Mouse (Mus musculus) forebrain, embryonic 12.5 days (tissue): Measurements from ENCODE around the gene Ror2. TPM values are rescaled to one million over a fixed set of nuclear protein-coding genes. Genes with fewer than 3 reads are reported as not detected.

Source experiments
- ATAC-seq: fragments of 200-750 bp; cut with Nextera tagmentation; 2 replicates; pipeline ENCODE4 v1.8.0; 2017; ENCODE audit warnings: moderate TSS enrichment; ENCODE audit not compliant: low FRiP score
- H3K27ac ChIP-seq: fragments of 300-500 bp; sonication (generic); 2 replicates; pipeline ENCODE4 v1.5.1; 2016; ENCODE audit warnings: mild to moderate bottlenecking
- H3K27me3 ChIP-seq: fragments of 300-500 bp; sonication (generic); 2 replicates; pipeline ENCODE4 v1.6.1; 2016; ENCODE audit warnings: mild to moderate bottlenecking
- H3K36me3 ChIP-seq: fragments of 300-500 bp; sonication (generic); replicated peaks from 2 replicates; pipeline ENCODE4 v1.6.1; 2016; ENCODE audit warnings: mild to moderate bottlenecking
- H3K4me1 ChIP-seq: fragments of 300-500 bp; sonication (generic); 2 replicates; pipeline ENCODE4 v1.6.1; 2016
- H3K4me2 ChIP-seq: fragments of 300-500 bp; sonication (generic); 2 replicates; pipeline ENCODE4 v1.6.1; 2016; ENCODE audit warnings: mild to moderate bottlenecking, moderate library complexity
- H3K4me3 ChIP-seq: fragments of 300-500 bp; sonication (generic); replicated peaks from 2 replicates; pipeline ENCODE4 v1.5.1; 2016; ENCODE audit warnings: mild to moderate bottlenecking
- H3K9ac ChIP-seq: fragments of 300-500 bp; sonication (generic); 2 replicates; pipeline ENCODE4 v1.6.1; 2016; ENCODE audit warnings: mild to moderate bottlenecking
- H3K9me3 ChIP-seq: fragments of 300-500 bp; sonication (generic); 2 replicates; pipeline ENCODE4 v1.6.1; 2016
- WGBS: fragments of 180-500 bp; shearing (Covaris S2); methylation state at CpG from one replicate; pipeline ENCODE4 v1.1.7; 2016; 5-methylcytosine and 5-hydroxymethylcytosine counted together
- polyA plus RNA-seq: library from polyadenylated mRNA; unstranded; fragments of >200 nt; fragmentation: Nextera tagmentation; extraction: Ambion mirVana; gene quantifications from 2 replicates; pipeline ENCODE4 v1.2.1, GENCODE M21; 2016

The Ror2 gene
- polyA plus RNA-seq, 1 experiment from 2014 or later, result 18.5 TPM

- no peak overlapping the region for H3K4me2 ChIP-seq
- H3K4me1 ChIP-seq, result peaks cover 6% of the 10 kb centered on the region
- H3K27me3 ChIP-seq, result peaks cover 4% of the 10 kb centered on the region; the same call in 1 of the 2 replicates
- no peak overlapping the region for H3K9ac ChIP-seq
- no peaks in the 10 kb centered on the region for H3K9me3 ChIP-seq
- 85% methylated on average over 22 of the region's 22 CpGs for WGBS
- no peaks in the 10 kb centered on the region for H3K36me3 ChIP-seq
- ATAC-seq, result no peak
- no peak overlapping the region for H3K4me3 ChIP-seq
- H3K27ac ChIP-seq, result no peak overlapping the region
Measured at GRCm38 (mm10) chr13:53069076-53069690, 216.7 kb downstream of the Ror2 start.

- H3K27ac ChIP-seq, result no peak overlapping the region
- H3K4me2 ChIP-seq, result no peak overlapping the region
- no peaks in the 10 kb centered on the region for H3K36me3 ChIP-seq
- peaks cover 6% of the 10 kb centered on the region for H3K4me1 ChIP-seq
- no peaks in the 10 kb centered on the region for H3K9me3 ChIP-seq
- ATAC-seq, result no peak
- no peak overlapping the region for H3K9ac ChIP-seq
- 40% methylated on average over 8 of the region's 8 CpGs for WGBS
- no peak overlapping the region for H3K4me3 ChIP-seq
- peaks cover 4% of the 10 kb centered on the region; the same call in 1 of the 2 replicates for H3K27me3 ChIP-seq
Measured at GRCm38 (mm10) chr13:53068461-53068860, 217.5 kb downstream of the Ror2 start.

- Histone ChIP-seq H3K4me3 (no peak overlapping the region), H3K9me3 (no peaks in the 10 kb centered on the region), H3K9ac (no peak overlapping the region), H3K4me2 (no peak overlapping the region), H3K27me3 (peaks cover 4% of the 10 kb centered on the region; the same call in 1 of the 2 replicates), H3K27ac (no peak overlapping the region), H3K4me1 (peaks cover 6% of the 10 kb centered on the region), H3K36me3 (no peaks in the 10 kb centered on the region)
- ATAC-seq, result no peak
- WGBS, result 84% methylated on average over 11 of the region's 11 CpGs
Measured at GRCm38 (mm10) chr13:53067949-53068348, 218.0 kb downstream of the Ror2 start.

DNA sequence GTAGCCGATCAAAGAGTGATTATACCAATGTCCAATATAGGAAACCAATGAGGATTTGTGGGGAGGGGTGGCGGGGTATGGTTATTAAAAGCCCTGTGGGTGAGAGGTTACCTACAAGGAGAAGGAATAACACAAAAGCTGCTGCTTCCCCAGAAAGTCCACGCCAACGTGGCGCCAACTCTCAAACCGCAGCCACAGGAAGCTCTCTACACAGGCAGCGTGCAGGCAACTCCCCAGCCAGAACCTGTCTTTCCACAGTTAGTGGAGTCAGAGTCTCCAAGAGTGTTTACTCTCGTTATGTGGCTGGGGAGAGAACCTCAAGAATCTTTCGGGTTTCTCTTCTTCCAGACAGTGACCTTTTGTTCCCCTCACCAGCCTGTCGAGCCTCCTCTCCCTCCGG, 220.8 kb downstream of the Ror2 start:
- H3K36me3 ChIP-seq, result no peaks in the 10 kb centered on the region
- peaks cover 6% of the 10 kb centered on the region for H3K4me1 ChIP-seq
- no peak overlapping the region for H3K4me3 ChIP-seq
- H3K9ac ChIP-seq, result no peak overlapping the region
- no peaks in the 10 kb centered on the region for H3K9me3 ChIP-seq
- ATAC-seq, result no peak
- 85% methylated on average over 11 of the region's 11 CpGs for WGBS
- peaks cover 4% of the 10 kb centered on the region; the same call in 1 of the 2 replicates for H3K27me3 ChIP-seq
- H3K4me2 ChIP-seq, result no peak overlapping the region
- H3K27ac ChIP-seq, result no peak overlapping the region

DNA sequence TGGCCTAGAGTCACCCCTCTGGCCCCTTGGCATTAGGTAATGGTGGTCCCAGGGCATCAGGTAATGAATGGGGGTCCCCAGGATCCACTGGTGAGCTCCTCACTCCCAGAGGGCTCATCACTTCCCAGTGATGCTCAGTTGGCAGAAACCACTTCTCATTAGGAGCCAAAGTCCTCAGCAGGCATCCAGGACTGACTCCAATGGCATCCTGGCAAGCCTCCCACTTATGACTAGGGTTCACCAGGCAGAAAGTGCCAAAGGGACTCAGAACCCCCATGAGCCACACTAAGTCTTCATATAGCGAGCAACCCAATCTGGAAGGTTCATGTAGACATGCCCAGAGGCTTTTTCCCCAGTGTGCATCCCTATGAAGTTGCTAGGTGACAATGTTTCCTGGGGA, 221.2 kb downstream of the Ror2 start:
- Histone ChIP-seq H3K4me2 (no peak overlapping the region), H3K9ac (no peak overlapping the region), H3K36me3 (no peaks in the 10 kb centered on the region), H3K27ac (no peak overlapping the region), H3K27me3 (peaks cover 4% of the 10 kb centered on the region; the same call in 1 of the 2 replicates), H3K4me3 (no peak overlapping the region), H3K4me1 (peaks cover 6% of the 10 kb centered on the region), H3K9me3 (no peaks in the 10 kb centered on the region)
- ATAC-seq, result no peak
- 90% methylated on average over 1 of the region's 1 CpGs for WGBS

Other genes starting within 250 kb of the Ror2 start
- 28.7 and 32.7 TPM in 2 replicates for gene Sptlc1, start 91.3 kb upstream of the Ror2 start, polyA plus RNA-seq
- gene Msx2, start 186.9 kb upstream of the Ror2 start, polyA plus RNA-seq, result 9.8 and 19.6 TPM in 2 replicates